Mouse (Mus musculus): ENCODE results near the gene Ptpre. TPM values are rescaled to one million over a fixed set of nuclear protein-coding genes. Genes with fewer than 3 reads are reported as not detected.
"Not testable (repeated sequence)": the region's sequence is repeated elsewhere in the genome, so short reads cannot be mapped to it uniquely, and the experiment has no call there.

The Ptpre gene
- polyA plus RNA-seq, 1 experiment from 2014 or later: 3.0 TPM

- H3K27me3 ChIP-seq (ENCODE audit: control insufficient read depth, insufficient read depth, low read depth, low read length): no peaks in the 10 kb centered on the region
- WGBS (ENCODE audit: insufficient replicate concordance): 75% methylated on average over 8 of the region's 8 CpGs
- no peak overlapping the region for H3K4me2 ChIP-seq (ENCODE audit: low read depth, low read length)
Measured at GRCm38 (mm10) chr7:135614892-135615291, 77.6 kb downstream of the Ptpre start.

GRCm38 (mm10) chr7:135616479-135616878 is 79.2 kb downstream of the Ptpre start:
- not testable (repeated sequence) for H3K9me3 ChIP-seq (replicated peaks; ENCODE audit: control insufficient read depth, low read length); H3K4me1 ChIP-seq (ENCODE audit: control insufficient read depth, low read depth, low read length); H3K4me2 ChIP-seq (ENCODE audit: low read depth, low read length); H3K27me3 ChIP-seq (ENCODE audit: control insufficient read depth, insufficient read depth, low read depth, low read length); ATAC-seq (ENCODE audit: low read depth); H3K9ac ChIP-seq (ENCODE audit: low read depth, low read length); H3K36me3 ChIP-seq (ENCODE audit: control insufficient read depth, insufficient read depth); H3K4me3 ChIP-seq (ENCODE audit: low read depth, low read length); H3K27ac ChIP-seq (ENCODE audit: low read length)

More at GRCm38 (mm10) chr7:135614892-135615291, 77.6 kb downstream of the Ptpre start:
- Histone ChIP-seq H3K36me3 (ENCODE audit: control insufficient read depth, insufficient read depth) (no peaks in the 10 kb centered on the region), H3K9ac (ENCODE audit: low read depth, low read length) (no peak overlapping the region), H3K9me3 (replicated peaks; ENCODE audit: control insufficient read depth, low read length) (no peaks in the 10 kb centered on the region), H3K4me3 (ENCODE audit: low read depth, low read length) (no peak overlapping the region), H3K27ac (ENCODE audit: low read length) (no peak overlapping the region), H3K4me1 (ENCODE audit: control insufficient read depth, low read depth, low read length) (no peaks in the 10 kb centered on the region)
- no peak for ATAC-seq (ENCODE audit: low read depth)

DNA sequence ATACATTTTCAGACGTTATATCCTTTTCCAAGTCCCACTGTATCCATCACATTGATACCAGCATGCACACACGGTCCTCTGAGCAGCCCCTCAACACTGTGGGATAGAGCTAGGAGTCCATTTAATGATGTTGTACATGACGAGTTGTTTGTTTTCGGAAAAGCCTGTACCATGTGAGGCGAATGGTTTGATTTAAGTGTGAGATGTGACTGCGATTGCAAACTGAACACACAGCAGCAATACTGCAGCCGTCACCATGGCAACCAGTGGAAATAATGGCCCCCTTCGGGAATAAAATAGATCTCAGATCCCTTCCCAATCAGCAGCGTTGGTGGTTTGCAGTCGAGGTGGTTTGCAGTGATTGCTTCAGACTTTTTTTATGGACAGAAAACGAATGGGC is 80.5 kb downstream of the Ptpre start:
- ATAC-seq (ENCODE audit: low read depth): no peak
- Histone ChIP-seq H3K4me1 (ENCODE audit: control insufficient read depth, low read depth, low read length) (no peaks in the 10 kb centered on the region), H3K36me3 (ENCODE audit: control insufficient read depth, insufficient read depth) (no peaks in the 10 kb centered on the region), H3K9me3 (replicated peaks; ENCODE audit: control insufficient read depth, low read length) (no peaks in the 10 kb centered on the region), H3K27me3 (ENCODE audit: control insufficient read depth, insufficient read depth, low read depth, low read length) (no peaks in the 10 kb centered on the region), H3K4me3 (ENCODE audit: low read depth, low read length) (no peak overlapping the region), H3K27ac (ENCODE audit: low read length) (no peak overlapping the region), H3K9ac (ENCODE audit: low read depth, low read length) (no peak overlapping the region), H3K4me2 (ENCODE audit: low read depth, low read length) (no peak overlapping the region)
- 65% methylated on average over 11 of the region's 11 CpGs for WGBS (ENCODE audit: insufficient replicate concordance)

GRCm38 (mm10) chr7:135621649-135622048 is 84.4 kb downstream of the Ptpre start:
- no peak overlapping the region for H3K9ac ChIP-seq (ENCODE audit: low read depth, low read length)
- H3K36me3 ChIP-seq (ENCODE audit: control insufficient read depth, insufficient read depth): no peaks in the 10 kb centered on the region
- WGBS (ENCODE audit: insufficient replicate concordance): 70% methylated on average over 6 of the region's 6 CpGs
- ATAC-seq (ENCODE audit: low read depth): no peak
- H3K4me1 ChIP-seq (ENCODE audit: control insufficient read depth, low read depth, low read length): no peaks in the 10 kb centered on the region
- no peak overlapping the region for H3K4me3 ChIP-seq (ENCODE audit: low read depth, low read length)
- H3K9me3 ChIP-seq (replicated peaks; ENCODE audit: control insufficient read depth, low read length): no peaks in the 10 kb centered on the region
- H3K4me2 ChIP-seq (ENCODE audit: low read depth, low read length): no peak overlapping the region
- no peaks in the 10 kb centered on the region for H3K27me3 ChIP-seq (ENCODE audit: control insufficient read depth, insufficient read depth, low read depth, low read length)
- no peak overlapping the region for H3K27ac ChIP-seq (ENCODE audit: low read length)

DNA sequence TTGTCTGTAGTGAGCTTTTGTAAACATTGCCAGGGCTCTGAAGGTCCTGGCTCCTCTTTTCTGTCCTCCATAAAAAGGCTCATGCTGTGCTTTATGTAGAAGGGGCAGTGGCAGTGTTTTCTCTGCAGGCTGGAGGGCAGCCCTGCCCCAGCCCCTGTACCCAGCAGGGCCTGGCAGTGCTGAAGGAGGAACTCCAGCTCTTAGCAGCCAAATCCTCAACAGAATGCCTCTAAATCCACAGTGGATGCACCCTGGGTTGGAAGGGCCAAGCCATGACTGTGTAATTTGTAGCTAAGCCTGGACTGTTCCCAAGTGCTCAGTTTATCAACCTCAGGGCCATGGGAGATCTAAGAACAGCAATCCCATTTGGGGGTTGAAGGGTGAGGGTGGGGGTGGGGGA is 85.0 kb downstream of the Ptpre start:
- H3K4me2 ChIP-seq (ENCODE audit: low read depth, low read length): no peak overlapping the region
- no peak overlapping the region for H3K27ac ChIP-seq (ENCODE audit: low read length)
- no peak overlapping the region for H3K9ac ChIP-seq (ENCODE audit: low read depth, low read length)
- no peak overlapping the region for H3K4me3 ChIP-seq (ENCODE audit: low read depth, low read length)
- H3K27me3 ChIP-seq (ENCODE audit: control insufficient read depth, insufficient read depth, low read depth, low read length): no peaks in the 10 kb centered on the region
- no peaks in the 10 kb centered on the region for H3K9me3 ChIP-seq (replicated peaks; ENCODE audit: control insufficient read depth, low read length)
- no peaks in the 10 kb centered on the region for H3K36me3 ChIP-seq (ENCODE audit: control insufficient read depth, insufficient read depth)
- ATAC-seq (ENCODE audit: low read depth): no peak
- no peaks in the 10 kb centered on the region for H3K4me1 ChIP-seq (ENCODE audit: control insufficient read depth, low read depth, low read length)

GRCm38 (mm10) chr7:135624854-135625253 is 87.6 kb downstream of the Ptpre start:
- Histone ChIP-seq H3K27me3 (ENCODE audit: control insufficient read depth, insufficient read depth, low read depth, low read length) (no peaks in the 10 kb centered on the region), H3K9ac (ENCODE audit: low read depth, low read length) (no peak overlapping the region), H3K27ac (ENCODE audit: low read length) (no peak overlapping the region), H3K9me3 (replicated peaks; ENCODE audit: control insufficient read depth, low read length) (no peaks in the 10 kb centered on the region), H3K36me3 (ENCODE audit: control insufficient read depth, insufficient read depth) (no peaks in the 10 kb centered on the region), H3K4me2 (ENCODE audit: low read depth, low read length) (no peak overlapping the region), H3K4me3 (ENCODE audit: low read depth, low read length) (no peak overlapping the region), H3K4me1 (ENCODE audit: control insufficient read depth, low read depth, low read length) (no peaks in the 10 kb centered on the region)
- 44% methylated on average over 3 of the region's 3 CpGs for WGBS (ENCODE audit: insufficient replicate concordance)
- no peak for ATAC-seq (ENCODE audit: low read depth)

DNA sequence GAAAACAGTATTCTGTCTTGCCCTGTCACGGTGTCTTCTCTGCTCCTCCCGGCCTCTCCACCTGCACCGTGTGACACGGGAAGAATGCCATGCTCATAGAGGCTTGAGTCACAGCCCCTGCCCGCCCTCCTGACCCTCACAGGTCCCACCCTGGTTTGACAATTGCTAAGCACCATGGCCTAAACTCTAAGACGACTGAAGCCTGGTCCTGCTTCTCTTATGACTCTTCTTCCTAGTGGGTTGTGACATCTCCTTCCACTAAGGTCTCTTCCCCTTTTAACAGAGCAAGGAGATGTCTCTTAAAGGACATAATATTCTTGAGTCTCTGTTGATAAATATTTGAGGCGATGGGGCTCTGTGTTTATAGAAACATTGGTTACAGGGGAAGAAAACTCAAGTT is 91.1 kb downstream of the Ptpre start:
- no peak overlapping the region for H3K4me2 ChIP-seq (ENCODE audit: low read depth, low read length)
- no peaks in the 10 kb centered on the region for H3K9me3 ChIP-seq (replicated peaks; ENCODE audit: control insufficient read depth, low read length)
- ATAC-seq (ENCODE audit: low read depth): no peak
- H3K27ac ChIP-seq (ENCODE audit: low read length): no peak overlapping the region
- H3K27me3 ChIP-seq (ENCODE audit: control insufficient read depth, insufficient read depth, low read depth, low read length): no peaks in the 10 kb centered on the region
- H3K9ac ChIP-seq (ENCODE audit: low read depth, low read length): no peak overlapping the region
- 52% methylated on average over 7 of the region's 7 CpGs for WGBS (ENCODE audit: insufficient replicate concordance)
- H3K4me1 ChIP-seq (ENCODE audit: control insufficient read depth, low read depth, low read length): no peaks in the 10 kb centered on the region
- H3K36me3 ChIP-seq (ENCODE audit: control insufficient read depth, insufficient read depth): no peaks in the 10 kb centered on the region
- H3K4me3 ChIP-seq (ENCODE audit: low read depth, low read length): no peak overlapping the region

DNA sequence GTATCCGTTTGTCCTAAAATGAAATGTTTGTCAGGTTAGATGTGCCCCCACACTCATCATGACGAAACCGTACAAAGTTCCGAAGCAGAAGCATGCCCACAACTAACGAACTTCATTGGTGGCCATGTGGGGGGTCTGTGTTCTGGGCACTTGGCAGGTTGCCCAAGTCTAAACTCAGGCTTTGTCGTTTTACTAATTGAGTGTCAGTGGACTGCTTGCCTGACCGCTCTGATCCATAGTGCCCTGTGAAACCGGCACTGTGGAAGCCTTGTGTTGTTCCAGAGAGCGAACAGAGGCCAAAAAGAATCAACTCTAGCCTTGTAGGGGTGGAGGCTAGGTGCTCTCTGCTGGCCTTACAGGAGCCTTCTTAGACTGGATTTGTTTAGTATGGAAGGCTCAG is 91.7 kb downstream of the Ptpre start:
- Histone ChIP-seq H3K36me3 (ENCODE audit: control insufficient read depth, insufficient read depth) (no peaks in the 10 kb centered on the region), H3K4me2 (ENCODE audit: low read depth, low read length) (no peak overlapping the region), H3K4me1 (ENCODE audit: control insufficient read depth, low read depth, low read length) (no peaks in the 10 kb centered on the region), H3K27ac (ENCODE audit: low read length) (no peak overlapping the region), H3K9me3 (replicated peaks; ENCODE audit: control insufficient read depth, low read length) (no peaks in the 10 kb centered on the region), H3K4me3 (ENCODE audit: low read depth, low read length) (no peak overlapping the region), H3K9ac (ENCODE audit: low read depth, low read length) (no peak overlapping the region), H3K27me3 (ENCODE audit: control insufficient read depth, insufficient read depth, low read depth, low read length) (no peaks in the 10 kb centered on the region)
- ATAC-seq (ENCODE audit: low read depth): no peak
- WGBS (ENCODE audit: insufficient replicate concordance): 64% methylated on average over 9 of the region's 9 CpGs

DNA sequence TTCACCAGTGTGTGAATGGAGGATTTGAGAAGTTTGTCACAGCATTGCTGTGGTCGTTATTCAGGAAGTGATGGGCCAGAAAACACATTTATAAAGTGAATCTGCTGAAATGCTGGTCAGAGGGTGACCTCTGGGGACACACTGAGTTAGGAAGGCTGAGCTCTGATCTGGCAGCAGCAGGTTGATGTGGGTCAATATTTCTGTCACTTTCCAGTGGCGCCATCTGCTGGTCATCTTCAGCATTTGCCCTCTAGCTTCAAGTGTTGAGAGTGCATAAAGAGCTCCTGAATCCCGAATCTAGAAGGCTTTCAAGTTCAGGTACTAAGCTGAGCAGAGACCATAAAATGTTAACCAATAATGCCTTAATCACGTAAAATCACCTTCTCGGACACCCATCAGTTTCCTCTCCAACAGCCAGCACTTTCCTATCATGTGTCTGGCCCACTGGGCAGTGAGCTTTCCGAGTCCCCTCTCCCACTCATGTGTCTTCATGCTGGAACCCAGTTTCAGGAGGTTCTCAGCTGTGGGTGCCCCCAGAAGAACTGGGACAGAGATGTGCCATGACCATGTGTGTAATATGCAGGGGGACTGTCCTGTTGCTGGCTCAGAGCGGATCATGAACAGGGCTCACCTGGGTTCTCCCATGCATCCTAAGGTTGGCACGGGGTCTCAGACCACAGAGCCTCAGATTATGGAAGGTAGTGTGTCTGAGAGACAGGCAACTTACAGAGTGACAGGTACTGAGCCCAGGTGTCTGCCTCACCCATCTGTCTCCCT is 94.7 kb downstream of the Ptpre start:
- 41% methylated on average over 8 of the region's 8 CpGs for WGBS (ENCODE audit: insufficient replicate concordance)
- 0 out of 2 replicates have a peak, but pooled peaks have one; percentile 27 for ATAC-seq (ENCODE audit: low read depth)
- no peak overlapping the region for H3K9ac ChIP-seq (ENCODE audit: low read depth, low read length)
- no peak overlapping the region for H3K27ac ChIP-seq (ENCODE audit: low read length)
- no peaks in the 10 kb centered on the region for H3K9me3 ChIP-seq (replicated peaks; ENCODE audit: control insufficient read depth, low read length)
- no peak overlapping the region for H3K4me3 ChIP-seq (ENCODE audit: low read depth, low read length)
- H3K36me3 ChIP-seq (ENCODE audit: control insufficient read depth, insufficient read depth): no peaks in the 10 kb centered on the region
- H3K27me3 ChIP-seq (ENCODE audit: control insufficient read depth, insufficient read depth, low read depth, low read length): no peaks in the 10 kb centered on the region
- H3K4me1 ChIP-seq (ENCODE audit: control insufficient read depth, low read depth, low read length): no peaks in the 10 kb centered on the region; the same call in 1 of the 2 replicates
- no peak overlapping the region for H3K4me2 ChIP-seq (ENCODE audit: low read depth, low read length)

All from liver, embryonic 16.5 days (tissue).